Mouse (Mus musculus) forebrain, embryonic 14.5 days (tissue): Measurements from ENCODE around the gene Msh3. TPM values are rescaled to one million over a fixed set of nuclear protein-coding genes. Genes with fewer than 3 reads are reported as not detected.

Source experiments
- ATAC-seq: fragments of 200-750 bp; cut with Nextera tagmentation; 2 replicates; pipeline ENCODE4 v1.8.0; 2017; ENCODE audit warnings: mild to moderate bottlenecking, moderate library complexity
- DNase-seq: peaks from one replicate; pipeline ENCODE4 v3.0.0-alpha.2; 2015; ENCODE audit warnings: low spot score
- H3K27ac ChIP-seq: fragments of 300-500 bp; sonication (generic); 2 replicates; pipeline ENCODE4 v1.5.1; 2014; ENCODE audit warnings: low read depth, mild to moderate bottlenecking, control low read depth, low read length, moderate library complexity
- H3K27me3 ChIP-seq: fragments of 300-500 bp; sonication (generic); replicated peaks from 2 replicates; pipeline ENCODE4 v1.6.1; 2014; ENCODE audit warnings: low read length, control low read depth, mixed read lengths; ENCODE audit not compliant: control insufficient read depth, insufficient read depth
- H3K36me3 ChIP-seq: fragments of 300-500 bp; sonication (generic); 2 replicates; pipeline ENCODE4 v1.6.1; 2014; ENCODE audit warnings: low read length, control low read depth; ENCODE audit not compliant: control insufficient read depth, insufficient read depth
- H3K4me1 ChIP-seq: fragments of 300-500 bp; sonication (generic); 2 replicates; pipeline ENCODE4 v1.6.1; 2014; ENCODE audit warnings: antibody characterized with exemption, low read length, control low read depth; ENCODE audit not compliant: control insufficient read depth, insufficient read depth
- H3K4me2 ChIP-seq: fragments of 300-500 bp; sonication (generic); 2 replicates; pipeline ENCODE4 v1.6.1; 2014; ENCODE audit warnings: mild to moderate bottlenecking, control low read depth, low read length
- H3K4me3 ChIP-seq: fragments of 300-500 bp; sonication (generic); 2 replicates; pipeline ENCODE4 v1.5.1; 2014; ENCODE audit warnings: low read depth, low read length, control low read depth
- H3K9ac ChIP-seq: fragments of 300-500 bp; sonication (generic); 2 replicates; pipeline ENCODE4 v1.6.1; 2014; ENCODE audit warnings: mild to moderate bottlenecking, low read length, control low read depth, moderate library complexity
- H3K9me3 ChIP-seq: fragments of 300-500 bp; sonication (generic); replicated peaks from 2 replicates; pipeline ENCODE4 v1.6.1; 2016; ENCODE audit warnings: low read length, control low read depth, mixed read lengths; ENCODE audit not compliant: control insufficient read depth
- WGBS: fragments of 180-500 bp; shearing (Covaris S2); extraction: QIAGEN DNeasy Blood & Tissue Kit; methylation state at CpG from one replicate; pipeline ENCODE4 v1.1.7; 2014; 5-methylcytosine and 5-hydroxymethylcytosine counted together
- polyA plus RNA-seq: library from polyadenylated mRNA; unstranded; fragments of >200 nt; fragmentation: Nextera tagmentation; extraction: Ambion mirVana; gene quantifications from 2 replicates; pipeline ENCODE4 v1.2.1, GENCODE M21; 2014

Gene Msh3
- polyA plus RNA-seq, 1 experiment from 2014 or later: 26.9 TPM

- no peak overlapping the region for H3K27ac ChIP-seq
- H3K9ac ChIP-seq: no peak overlapping the region
- no peaks in the 10 kb centered on the region for H3K9me3 ChIP-seq
- H3K4me1 ChIP-seq: no peaks in the 10 kb centered on the region
- ATAC-seq (no peak), DNase-seq (no peak)
- H3K4me2 ChIP-seq: no peak overlapping the region
- H3K36me3 ChIP-seq: peaks cover 34% of the 10 kb centered on the region
- WGBS: 90% methylated on average over 3 of the region's 3 CpGs
- H3K4me3 ChIP-seq: no peak overlapping the region
- no peaks in the 10 kb centered on the region for H3K27me3 ChIP-seq
Observed at GRCm38 (mm10) chr13:92339787-92340186, 15.0 kb downstream of the Msh3 start.

GRCm38 (mm10) chr13:92337773-92338462 is 16.9 kb downstream of the Msh3 start:
- Histone ChIP-seq H3K4me2 (no peak overlapping the region), H3K4me3 (no peak overlapping the region), H3K9me3 (no peaks in the 10 kb centered on the region), H3K27ac (no peak overlapping the region), H3K9ac (no peak overlapping the region), H3K4me1 (no peaks in the 10 kb centered on the region), H3K36me3 (peaks cover 15% of the 10 kb centered on the region), H3K27me3 (no peaks in the 10 kb centered on the region)
- 87% methylated on average over 6 of the region's 6 CpGs for WGBS
- no peak for ATAC-seq
- peak; percentile 33 for DNase-seq

GRCm38 (mm10) chr13:92336857-92337256 is 17.9 kb downstream of the Msh3 start:
- WGBS: 95% methylated on average over 1 of the region's 1 CpGs
- Histone ChIP-seq H3K4me3 (no peak overlapping the region), H3K27me3 (no peaks in the 10 kb centered on the region), H3K9me3 (no peaks in the 10 kb centered on the region), H3K9ac (no peak overlapping the region), H3K27ac (no peak overlapping the region), H3K4me1 (no peaks in the 10 kb centered on the region), H3K36me3 (peaks cover 7% of the 10 kb centered on the region; the same call in 1 of the 2 replicates), H3K4me2 (no peak overlapping the region)
- ATAC-seq (no peak), DNase-seq (no peak)

- Histone ChIP-seq H3K4me3 (no peak overlapping the region), H3K36me3 (peaks cover 7% of the 10 kb centered on the region; the same call in 1 of the 2 replicates), H3K27me3 (no peaks in the 10 kb centered on the region), H3K27ac (no peak overlapping the region), H3K9ac (no peak overlapping the region), H3K9me3 (no peaks in the 10 kb centered on the region), H3K4me2 (no peak overlapping the region), H3K4me1 (no peaks in the 10 kb centered on the region)
- DNase-seq (no peak), ATAC-seq (no peak)
- 76% methylated on average over 15 of the region's 15 CpGs for WGBS
Observed at GRCm38 (mm10) chr13:92332103-92332879, 22.5 kb downstream of the Msh3 start.

- no peak for ATAC-seq
- Histone ChIP-seq H3K9me3 (no peaks in the 10 kb centered on the region), H3K36me3 (peaks cover 7% of the 10 kb centered on the region; the same call in 1 of the 2 replicates), H3K27me3 (no peaks in the 10 kb centered on the region), H3K4me2 (no peak overlapping the region), H3K4me3 (no peak overlapping the region), H3K4me1 (no peaks in the 10 kb centered on the region), H3K9ac (no peak overlapping the region), H3K27ac (no peak overlapping the region)
- DNase-seq: no peak
- WGBS: 96% methylated on average over 3 of the region's 3 CpGs
Observed at GRCm38 (mm10) chr13:92330621-92331020, 24.2 kb downstream of the Msh3 start.

GRCm38 (mm10) chr13:92328000-92328399 is 26.8 kb downstream of the Msh3 start:
- DNase-seq (no peak), ATAC-seq (no peak)
- Histone ChIP-seq H3K4me1 (no peaks in the 10 kb centered on the region), H3K27me3 (no peaks in the 10 kb centered on the region), H3K9me3 (no peaks in the 10 kb centered on the region), H3K4me2 (no peak overlapping the region), H3K36me3 (peaks cover 7% of the 10 kb centered on the region; the same call in 1 of the 2 replicates), H3K4me3 (no peak overlapping the region), H3K9ac (no peak overlapping the region), H3K27ac (no peak overlapping the region)
- 97% methylated on average over 2 of the region's 2 CpGs for WGBS

- no peaks in the 10 kb centered on the region for H3K9me3 ChIP-seq
- 81% methylated on average over 5 of the region's 5 CpGs for WGBS
- H3K9ac ChIP-seq: no peak overlapping the region
- no peak for ATAC-seq
- no peaks in the 10 kb centered on the region for H3K27me3 ChIP-seq
- no peak for DNase-seq
- H3K4me3 ChIP-seq: no peak overlapping the region
- H3K4me2 ChIP-seq: no peak overlapping the region
- 0 out of 2 replicates have a peak, but pooled peaks cover 4% of the 10 kb centered on the region for H3K36me3 ChIP-seq
- H3K4me1 ChIP-seq: no peaks in the 10 kb centered on the region
- H3K27ac ChIP-seq: no peak overlapping the region
Observed at GRCm38 (mm10) chr13:92326030-92326429, 28.8 kb downstream of the Msh3 start.

GRCm38 (mm10) chr13:92320770-92321169 is 34.0 kb downstream of the Msh3 start:
- Histone ChIP-seq H3K36me3 (no peaks in the 10 kb centered on the region), H3K4me2 (no peak overlapping the region), H3K27ac (no peak overlapping the region), H3K4me1 (no peaks in the 10 kb centered on the region), H3K9me3 (no peaks in the 10 kb centered on the region), H3K27me3 (no peaks in the 10 kb centered on the region), H3K4me3 (no peak overlapping the region), H3K9ac (no peak overlapping the region)
- ATAC-seq (no peak), DNase-seq (no peak)
- WGBS: 93% methylated on average over 5 of the region's 5 CpGs

GRCm38 (mm10) chr13:92314613-92315012 is 40.2 kb downstream of the Msh3 start:
- no peaks in the 10 kb centered on the region for H3K9me3 ChIP-seq
- 0 out of 2 replicates have a peak, but pooled peaks cover 8% of the 10 kb centered on the region for H3K36me3 ChIP-seq
- H3K27ac ChIP-seq: no peak overlapping the region
- no peak overlapping the region for H3K4me2 ChIP-seq
- no peaks in the 10 kb centered on the region for H3K27me3 ChIP-seq
- DNase-seq (no peak), ATAC-seq (no peak)
- no peak overlapping the region for H3K9ac ChIP-seq
- H3K4me1 ChIP-seq: no peaks in the 10 kb centered on the region
- 79% methylated on average over 5 of the region's 5 CpGs for WGBS
- H3K4me3 ChIP-seq: no peak overlapping the region
